Mouse (Mus musculus) thymus, adult 18-20 months (tissue): ENCODE measurements around the gene Ctss.
A peak's percentile ranks its signal among the peaks of the same experiment; 100 is the strongest.

ENCODE experiments used
- DNase-seq, 2 experiments: peaks; one replicate each; pipeline ENCODE4 v3.0.0; 2022; ENCODE audit warnings: mixed read lengths in 2 of 2

Gene Ctss

DNA sequence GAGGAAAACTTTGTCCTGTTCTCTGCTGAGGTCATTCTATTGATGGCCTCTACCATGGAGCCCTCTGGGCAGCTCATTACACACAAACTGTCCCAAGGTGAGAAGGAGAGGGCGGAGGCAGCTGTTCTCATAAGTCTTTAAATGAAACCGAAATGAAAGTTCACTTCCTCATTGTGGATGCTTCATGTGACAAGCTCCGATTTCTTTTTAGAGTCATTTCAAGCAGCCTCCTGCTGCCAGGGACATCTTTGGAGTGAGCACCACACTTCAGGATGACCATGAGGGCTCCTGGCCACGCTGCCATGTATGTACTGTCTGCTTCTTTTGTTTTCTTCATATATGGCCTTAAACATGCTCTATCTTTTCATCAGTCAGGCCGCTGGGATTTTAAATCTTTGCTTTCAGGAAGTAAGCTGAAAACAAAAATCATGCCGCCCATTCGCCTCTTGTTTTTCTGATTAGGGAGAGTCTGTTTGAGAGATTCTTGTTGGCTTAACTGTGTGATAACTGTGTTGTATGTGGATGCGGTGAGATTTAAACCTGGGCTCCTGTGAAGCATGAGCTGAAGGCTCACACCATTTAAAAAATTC, at the start of gene Ctss:
Ctss (plus strand) TSS at position 165 of the 590 bp plus-strand sequence.
- DNase-seq: no peak

DNA sequence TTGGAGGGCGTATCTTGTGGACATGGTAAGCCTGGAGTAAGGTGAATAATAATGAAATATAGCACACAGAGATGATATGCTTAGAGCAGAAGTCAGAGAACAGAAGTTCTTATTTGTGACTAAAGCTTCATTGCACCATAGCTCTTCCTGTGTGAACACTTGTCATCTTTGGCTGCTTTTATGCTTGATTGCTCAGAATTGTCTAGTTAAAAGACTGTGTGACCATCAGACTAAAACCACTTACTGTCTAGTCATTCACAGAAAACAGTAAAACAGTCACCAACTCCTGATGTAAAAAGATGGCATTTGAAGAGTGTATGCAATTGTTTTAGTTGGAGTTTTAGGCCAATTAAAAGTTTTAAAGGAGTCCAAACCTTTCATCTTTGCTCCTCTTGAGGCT, 47.6 kb upstream of the Ctss start:
- no peak for DNase-seq

DNA sequence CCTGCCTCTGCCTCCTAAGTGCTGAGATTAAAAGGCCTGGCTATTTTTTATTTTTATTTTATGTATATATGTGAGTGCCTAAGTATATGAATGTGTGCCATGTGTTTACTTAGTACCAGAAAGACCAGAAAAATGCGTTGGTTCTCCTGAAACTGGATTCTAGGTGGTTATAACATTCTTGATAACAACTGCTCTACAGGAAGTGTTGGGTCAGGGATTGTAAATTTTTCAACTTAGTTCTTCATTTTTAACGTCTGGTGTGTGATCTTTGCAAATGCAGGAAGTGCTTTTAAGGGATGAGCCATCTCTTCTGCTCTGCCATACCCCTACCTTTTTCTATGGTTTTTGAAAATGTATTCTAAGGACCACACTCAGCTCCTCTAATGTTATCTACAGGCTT, 40.2 kb upstream of the Ctss start:
- no peak for DNase-seq

DNA sequence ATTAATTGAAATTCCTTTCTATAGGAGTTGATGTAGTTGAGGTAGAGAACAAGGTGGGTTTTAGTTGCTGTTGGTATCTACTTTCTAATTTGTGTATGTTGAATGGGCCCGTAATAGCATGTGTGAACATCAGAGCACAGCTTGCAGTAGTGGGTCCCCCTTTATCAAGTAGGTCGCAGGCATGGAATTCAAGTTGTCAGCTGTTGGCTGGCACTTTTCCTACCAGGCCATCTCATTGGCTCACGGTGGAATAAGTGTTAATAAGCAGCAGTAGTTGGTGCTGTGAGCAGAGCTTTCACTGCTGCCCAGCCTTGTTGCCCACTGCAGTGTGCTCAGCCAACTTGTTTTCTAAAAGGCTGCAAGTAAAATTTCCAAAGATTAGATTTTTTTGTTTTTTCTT, 37.9 kb upstream of the Ctss start:
- DNase-seq: no peak

DNA sequence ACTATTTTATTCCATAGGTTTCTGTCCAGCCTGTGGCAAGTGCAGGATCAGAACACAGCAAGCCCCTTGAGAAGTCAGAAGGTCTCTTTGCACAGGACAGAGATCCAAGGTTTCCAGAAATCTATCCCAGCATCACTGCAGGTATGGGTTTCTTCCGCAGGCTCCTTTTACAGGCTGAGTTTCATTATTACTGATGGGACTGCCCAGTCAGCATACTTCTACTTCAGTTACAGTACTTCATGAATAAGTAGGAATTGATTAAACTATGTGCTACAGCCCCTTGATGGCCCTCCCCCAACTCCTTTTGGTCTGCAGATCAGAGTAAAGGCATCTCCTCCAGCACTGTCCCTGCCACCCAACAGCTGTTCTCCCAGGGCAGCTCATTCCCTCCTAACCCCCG, 36.3 kb upstream of the Ctss start:
- DNase-seq: no peak

DNA sequence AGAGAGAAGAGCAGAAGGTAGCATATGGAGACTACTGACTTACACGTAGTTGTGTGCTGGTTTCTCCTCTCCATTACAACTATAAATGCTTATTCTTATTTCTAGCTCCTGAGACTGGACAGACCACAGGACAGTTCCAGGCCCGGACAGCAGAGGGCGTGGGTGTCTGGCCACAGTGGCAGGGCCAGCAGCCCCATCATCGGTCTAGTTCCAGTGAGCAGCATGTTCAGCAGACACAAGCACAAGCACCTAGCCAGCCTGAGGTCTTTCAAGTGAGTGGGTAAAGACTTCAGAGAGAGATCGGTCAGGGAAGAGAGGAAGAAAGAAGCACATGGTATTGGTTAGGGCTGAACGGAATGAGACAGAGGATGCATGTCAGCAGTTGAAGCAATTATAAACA, 32.2 kb upstream of the Ctss start:
- peak in 1 of 2 experiments; percentile 14 for DNase-seq

DNA sequence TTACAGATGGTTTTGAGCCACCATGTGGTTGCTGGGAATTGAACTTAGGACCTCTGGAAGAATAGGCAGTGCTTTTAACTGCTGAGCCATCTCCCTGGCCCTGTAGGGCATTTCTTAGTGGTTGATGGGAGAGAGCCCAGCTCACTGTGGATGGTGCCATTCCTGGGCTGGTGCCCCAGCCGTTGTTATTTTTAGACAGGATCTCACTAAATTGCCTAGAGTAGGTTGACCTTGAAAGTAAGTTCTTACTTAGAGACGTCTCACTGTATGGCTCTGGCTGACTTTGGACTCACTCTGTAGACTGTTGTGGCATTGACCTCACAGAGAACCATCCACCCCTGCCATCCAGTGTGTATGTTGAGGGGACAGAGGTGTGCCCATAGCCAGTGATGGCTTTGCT, 28.4 kb upstream of the Ctss start:
- no peak for DNase-seq

DNA sequence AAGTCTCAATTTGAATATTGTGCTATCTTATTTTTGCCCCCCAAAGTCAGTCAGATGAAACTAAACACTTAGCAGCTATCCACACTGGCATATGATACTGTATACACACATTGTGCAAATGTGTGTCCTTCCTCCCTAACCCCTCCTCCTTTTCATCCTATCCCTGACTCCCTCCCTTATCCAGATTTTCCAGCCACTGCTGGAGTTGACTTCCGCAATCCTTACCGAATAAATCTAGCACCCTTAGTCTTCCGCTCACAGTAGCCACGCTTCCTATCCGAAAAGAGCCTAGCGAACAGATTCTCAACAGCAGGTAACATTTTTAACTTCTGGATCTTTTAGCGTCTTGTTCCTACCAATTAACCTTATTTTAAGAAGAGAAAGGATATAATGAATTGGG, 27.6 kb upstream of the Ctss start, which contains the start of gene Ctsk:
Ctsk (plus strand) TSS at position 233 of the 400 bp plus-strand sequence.
- DNase-seq: no peak

DNA sequence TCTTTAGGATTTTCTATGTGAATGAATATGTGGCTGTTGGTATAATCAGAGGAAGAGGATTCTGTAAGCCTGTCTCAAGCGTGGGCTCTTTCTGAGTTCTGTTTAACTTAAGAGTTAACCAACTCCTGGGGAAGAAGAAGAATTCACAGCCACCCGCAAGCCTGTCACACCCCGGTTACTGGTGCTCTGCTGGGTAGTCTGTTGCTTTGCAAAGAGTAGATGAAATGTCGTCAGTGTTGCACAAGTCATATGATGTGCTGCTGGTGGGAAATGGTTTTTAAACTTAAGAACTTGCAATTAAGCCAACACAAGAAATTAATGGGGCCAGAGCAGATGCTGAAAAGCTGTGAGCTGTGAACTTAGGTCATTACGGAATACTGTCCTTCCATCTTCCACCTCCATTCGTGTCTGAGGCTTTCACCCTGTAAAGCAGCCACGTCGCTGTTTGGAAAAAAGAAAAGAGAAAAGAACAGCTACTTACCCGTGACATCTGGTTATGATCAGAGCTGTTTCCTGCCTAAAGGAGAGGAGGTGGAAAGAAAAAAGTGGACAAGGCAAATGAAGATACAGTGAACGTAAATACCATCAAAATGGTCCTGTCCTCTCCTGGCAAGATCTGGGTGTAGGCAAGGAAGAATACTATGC, 27.0 kb upstream of the Ctss start:
- no peak for DNase-seq

DNA sequence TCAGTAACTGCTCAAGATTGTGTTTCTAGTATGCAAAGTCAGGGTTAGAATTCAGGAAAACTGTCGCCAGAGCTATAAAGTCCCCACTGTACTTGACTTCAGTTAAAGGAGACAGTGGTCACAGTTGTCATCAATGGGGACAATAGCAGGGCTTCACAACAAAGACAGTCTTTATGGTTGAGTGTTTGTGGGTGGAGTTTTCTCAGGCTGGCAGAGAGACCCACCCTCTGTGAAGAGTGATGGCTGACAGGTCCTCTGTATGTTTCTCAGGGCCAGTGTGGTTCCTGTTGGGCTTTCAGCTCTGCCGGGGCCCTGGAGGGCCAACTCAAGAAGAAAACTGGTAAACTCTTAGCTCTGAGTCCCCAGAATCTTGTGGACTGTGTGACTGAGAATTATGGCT, 24.3 kb upstream of the Ctss start:
- DNase-seq: no peak

DNA sequence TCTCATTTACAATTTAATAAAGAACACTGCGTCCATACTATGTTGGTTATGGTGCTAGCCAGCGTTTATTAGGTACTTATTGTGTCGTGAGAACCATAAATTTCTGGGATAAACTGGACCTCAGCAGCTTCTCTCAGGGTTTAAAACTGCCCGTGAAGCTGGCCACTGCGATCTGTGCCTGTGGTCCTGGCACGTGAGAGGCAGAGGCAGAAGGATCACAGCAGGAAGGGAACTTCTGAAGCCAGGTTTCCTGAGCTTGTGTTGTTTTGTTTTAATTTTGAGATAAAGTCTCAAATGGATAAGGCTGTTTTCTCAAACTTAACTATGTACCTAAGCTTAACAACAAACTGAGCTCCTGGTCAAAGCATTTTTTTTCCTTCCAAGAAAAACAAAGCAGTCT, 17.2 kb upstream of the Ctss start:
- no peak for DNase-seq

DNA sequence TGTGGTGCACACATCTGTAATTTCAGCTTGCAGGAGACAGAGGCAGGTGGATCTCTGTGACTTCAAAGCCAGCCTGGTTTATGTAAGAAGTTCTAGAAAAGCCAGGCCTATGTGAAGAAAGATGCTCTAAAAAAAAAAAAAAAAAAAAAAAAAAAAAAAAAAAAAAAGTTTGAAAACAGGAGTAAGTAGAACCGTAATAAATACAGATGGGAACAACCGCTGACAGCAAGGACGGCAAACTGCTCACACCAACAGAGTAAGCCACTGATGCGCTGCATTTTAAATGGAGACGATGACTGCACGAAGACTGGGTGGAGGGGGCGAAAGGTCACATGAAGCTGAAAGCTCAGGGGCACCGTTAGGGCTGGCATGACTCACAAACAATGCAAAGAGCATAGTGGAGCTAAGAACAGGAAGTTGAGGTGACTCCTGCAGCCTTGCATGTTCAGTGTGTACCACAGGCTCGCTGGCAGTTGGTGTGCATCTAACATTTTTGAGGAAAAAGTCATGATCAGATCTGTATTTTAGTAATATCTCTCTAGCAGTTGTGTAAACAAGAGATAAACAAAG, 14.9 kb upstream of the Ctss start:
- DNase-seq: peak; percentile 39 to 62

DNA sequence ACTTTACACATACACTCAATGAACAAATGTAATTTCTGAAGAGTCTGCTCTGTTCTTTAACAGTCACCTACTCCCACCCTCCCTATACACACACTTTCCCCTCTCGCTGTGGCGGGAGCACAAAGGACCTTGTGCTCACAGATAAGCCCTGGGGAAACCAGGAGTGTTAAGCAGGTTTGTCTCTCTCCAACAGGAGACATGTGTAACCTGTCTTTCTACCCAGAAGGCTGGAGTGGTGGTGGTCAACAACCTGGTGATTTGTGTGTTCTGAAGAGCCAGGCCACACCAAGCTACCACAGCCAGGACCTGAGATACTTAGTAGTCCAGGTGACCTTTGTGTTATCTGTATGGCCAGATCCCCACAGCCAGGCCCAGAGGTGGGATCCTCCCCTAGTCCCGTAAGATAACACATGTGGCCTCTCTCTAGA, 10.0 kb upstream of the Ctss start:
- DNase-seq: no peak

DNA sequence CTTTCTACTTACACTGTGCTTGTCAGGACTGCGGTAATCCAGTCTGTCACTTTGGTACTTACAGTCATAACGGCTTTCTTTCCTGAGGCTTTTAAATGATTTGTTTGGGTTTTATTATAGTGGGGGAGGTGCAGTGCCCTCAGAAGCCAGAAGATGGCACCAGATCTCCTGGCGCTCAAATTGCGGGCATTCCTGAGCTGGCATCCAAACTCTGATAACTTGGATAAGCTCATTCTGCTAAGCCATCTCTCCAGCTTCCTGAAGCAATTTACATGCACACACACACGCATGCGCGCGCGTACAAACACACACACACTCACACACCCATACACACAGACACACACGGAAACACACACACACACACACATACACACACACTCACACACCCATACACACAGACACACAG, 9.1 kb upstream of the Ctss start:
- DNase-seq: no peak

DNA sequence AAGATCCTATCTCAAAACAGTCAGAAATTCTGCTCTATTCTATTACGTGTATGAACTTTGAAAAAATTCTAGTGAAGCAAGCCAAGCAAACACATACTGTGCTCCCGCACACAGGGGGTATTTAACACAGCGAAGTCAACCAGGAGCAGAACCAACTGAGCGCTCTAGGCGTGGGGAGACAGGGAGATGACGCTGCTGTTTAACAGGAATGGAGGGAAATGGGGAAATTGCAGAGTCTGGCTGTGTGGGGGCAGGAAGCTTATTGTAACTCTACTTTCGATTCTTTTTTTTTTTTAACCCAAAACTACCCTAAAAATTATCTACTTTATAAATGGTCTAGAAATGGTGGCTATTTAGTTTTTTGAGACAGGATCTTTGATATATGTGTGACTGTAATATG, 7.7 kb upstream of the Ctss start:
- DNase-seq: no peak

DNA sequence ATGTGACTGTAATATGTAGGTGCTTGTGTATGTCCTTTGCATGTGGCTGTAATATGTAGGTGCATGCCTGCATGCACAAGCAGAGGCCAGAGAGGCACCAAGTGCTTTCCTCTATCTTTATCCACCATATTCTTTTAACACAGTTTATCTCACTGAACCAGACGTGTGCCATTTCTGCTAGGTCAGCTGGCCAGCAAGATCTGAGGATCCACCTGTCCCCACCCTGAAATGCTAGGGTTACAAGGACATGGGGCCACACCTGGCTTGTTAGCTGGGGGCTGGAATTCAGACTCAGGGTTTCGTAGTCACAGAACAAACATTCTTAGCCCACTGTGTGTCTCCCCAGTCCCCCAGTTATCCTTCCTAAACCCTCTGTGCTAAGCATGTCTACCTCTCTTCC, 7.3 kb upstream of the Ctss start:
- no peak for DNase-seq

DNA sequence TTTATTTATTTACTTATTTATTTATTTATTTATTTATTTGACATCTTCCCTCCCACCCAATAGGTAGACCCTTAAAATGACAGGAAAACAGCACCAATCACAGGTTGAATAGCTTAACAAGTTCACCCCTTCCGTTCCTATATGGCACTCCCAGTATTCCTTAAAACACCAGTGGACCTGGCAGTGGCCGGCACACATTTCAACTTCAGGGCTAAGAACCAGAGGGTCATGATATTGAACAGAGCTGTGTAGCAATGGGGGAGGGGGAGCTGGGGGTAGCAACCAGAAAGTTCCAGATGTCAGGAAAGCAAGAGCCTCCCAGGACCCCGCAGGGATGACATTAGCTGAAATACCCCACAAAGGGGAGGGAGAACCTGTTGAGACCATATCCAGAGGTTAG, 6.5 kb upstream of the Ctss start:
- no peak for DNase-seq

DNA sequence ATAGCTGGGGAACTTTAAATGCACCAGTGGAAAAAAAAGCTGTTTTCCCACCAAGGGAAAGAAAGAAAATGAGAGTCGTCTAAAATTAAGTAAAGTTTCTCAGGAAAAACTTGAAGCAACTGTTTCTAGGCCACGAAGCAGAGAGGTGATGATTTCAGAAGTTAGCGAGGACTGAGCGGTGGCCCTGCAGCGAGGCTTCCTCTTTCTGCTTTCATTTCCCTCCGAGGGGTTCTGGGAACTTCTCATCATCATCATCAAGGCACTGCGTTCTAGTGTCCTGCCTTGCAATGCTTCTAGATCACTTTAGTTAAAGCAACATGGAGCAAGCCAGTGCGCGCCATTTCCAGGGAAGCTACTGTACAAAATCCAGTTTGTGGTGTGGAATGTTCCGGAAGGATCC, 5.4 kb upstream of the Ctss start:
- DNase-seq: no peak

DNA sequence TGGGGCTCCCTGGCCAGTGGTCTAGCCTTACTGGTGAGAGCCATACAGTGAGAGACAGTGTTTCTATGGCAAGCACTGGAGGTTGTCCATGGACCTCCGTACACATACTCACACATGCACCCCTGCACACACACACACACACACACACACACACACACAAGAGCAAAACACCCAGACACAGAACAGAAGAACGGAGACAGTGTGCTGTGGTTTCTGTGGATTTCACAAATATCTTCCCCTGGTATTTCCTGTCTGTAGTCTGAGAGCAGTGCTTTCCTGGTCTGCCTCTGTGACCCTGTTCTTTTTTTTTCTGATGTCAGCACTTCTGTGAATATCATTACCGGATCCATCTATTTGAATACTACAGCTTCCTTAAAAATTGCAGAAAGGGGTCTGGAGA, 2.9 kb upstream of the Ctss start:
- DNase-seq: peak in 1 of 2 experiments; percentile 15

DNA sequence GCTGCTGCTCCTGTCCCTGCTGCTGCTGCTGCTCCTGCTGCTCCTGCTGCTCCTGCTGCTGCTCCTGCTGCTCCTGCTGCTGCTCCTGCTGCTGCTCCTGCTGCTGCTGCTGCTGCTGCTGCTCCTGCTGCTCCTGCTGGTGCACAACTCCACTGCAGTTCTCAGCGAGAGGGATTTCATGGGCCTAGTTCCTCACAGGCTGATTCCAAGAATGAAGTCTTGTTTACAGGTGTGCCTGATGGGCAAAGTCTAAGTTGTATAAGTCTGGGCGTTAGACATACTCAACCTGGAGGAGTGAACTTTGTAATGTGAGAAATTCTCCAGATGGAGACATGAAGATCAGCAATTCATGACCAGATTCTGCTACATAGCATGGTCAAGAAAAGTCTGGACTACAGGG, 1.9 kb upstream of the Ctss start:
- DNase-seq: no peak

DNA sequence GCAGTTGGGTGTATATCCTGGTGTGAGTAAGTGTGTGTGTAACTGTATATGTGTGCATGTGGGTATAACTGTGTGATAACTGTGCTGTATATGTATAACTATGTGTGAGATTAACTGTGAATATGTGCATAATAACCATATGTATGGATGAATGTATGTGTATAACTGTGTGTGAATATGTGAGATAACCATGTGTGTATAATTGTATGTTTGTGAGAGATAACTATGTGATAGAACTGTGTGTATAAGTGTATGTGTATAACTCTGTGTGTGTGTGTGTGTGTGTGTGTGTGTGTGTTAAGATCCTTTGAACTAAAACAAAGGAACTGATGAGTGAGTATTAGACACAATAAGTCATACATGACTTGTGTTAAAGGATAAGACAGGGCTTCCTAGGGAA, 475 bp upstream of the Ctss start:
- no peak for DNase-seq

DNA sequence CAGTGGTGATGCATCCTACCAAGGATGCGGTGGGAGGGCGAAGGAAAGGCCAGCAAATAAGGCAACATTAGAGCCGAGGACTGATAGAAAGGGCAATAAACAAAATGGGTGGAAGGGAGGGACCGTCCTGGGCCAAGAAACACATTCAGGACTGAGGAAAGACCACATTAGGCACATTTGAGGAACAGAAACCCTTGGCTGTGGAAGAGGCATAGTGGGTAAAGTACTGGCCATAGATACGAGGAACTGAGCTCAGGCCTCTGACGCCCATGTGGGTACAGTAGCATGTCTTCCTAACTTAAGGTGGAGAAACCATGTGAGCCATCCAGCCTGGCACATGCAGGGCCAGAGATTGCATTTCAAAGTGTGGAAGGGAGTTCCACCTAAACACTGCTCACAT, 3.2 kb downstream of the Ctss start:
- no peak for DNase-seq

DNA sequence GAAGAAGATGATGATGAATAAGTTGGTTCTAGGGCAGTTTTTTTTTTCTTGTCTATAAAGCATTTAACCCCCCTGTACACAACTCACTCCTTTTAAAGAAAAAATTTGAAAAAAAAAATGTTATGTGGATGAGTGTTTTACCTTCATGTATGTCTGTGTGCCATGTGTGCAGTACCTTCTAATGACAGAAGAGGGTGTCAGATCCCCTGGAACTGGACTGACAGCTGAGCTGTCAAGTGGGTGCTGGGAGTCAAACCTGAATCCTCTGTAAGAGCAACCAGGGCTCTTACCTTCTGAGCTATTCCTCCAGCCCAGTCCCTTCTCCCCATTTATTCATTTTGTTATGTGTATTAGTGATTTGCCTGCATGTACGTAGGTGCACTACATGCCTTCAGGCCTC, 4.4 kb downstream of the Ctss start:
- no peak for DNase-seq

DNA sequence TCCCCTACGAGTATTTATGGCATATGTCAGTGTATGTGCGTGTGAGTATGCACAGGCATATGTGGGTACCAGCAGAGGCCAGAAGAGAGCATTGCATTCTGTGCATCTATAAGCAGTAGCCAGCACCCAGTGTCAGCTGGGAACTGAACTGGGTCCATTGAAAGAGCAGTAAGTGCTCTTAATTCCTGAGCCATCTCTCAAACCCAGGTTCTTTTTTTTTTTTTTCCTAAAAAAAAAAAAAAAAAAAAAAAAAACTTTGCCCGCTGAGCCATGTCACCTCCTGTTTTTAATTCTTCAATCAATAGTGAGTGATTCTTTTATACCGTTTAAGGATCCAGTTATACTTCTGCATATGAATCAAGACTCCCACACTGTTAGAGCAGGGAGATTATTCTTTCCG, 6.8 kb downstream of the Ctss start:
- DNase-seq: no peak

DNA sequence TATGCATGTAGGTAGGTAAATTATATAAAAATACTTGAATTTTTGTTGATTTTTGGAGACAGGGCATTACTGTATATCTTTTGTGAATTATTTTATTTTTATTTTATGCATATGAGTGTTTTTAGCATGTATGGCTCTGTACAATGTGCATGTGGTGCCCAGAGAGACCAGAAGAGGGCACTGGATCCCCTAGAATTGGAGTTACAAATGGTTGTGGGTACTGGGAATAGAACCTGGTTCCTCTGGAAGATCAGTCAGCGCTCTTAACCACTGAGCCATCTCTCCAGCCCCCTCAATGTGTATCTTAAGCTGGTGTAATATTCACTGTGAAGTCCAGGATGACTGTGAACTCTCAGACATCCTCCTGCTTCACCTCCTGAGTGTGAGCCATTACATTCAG, 8.3 kb downstream of the Ctss start:
- no peak for DNase-seq
